Comparison of ENCODE assay signal across 8 mouse cellular contexts in the genomic region with DNA sequence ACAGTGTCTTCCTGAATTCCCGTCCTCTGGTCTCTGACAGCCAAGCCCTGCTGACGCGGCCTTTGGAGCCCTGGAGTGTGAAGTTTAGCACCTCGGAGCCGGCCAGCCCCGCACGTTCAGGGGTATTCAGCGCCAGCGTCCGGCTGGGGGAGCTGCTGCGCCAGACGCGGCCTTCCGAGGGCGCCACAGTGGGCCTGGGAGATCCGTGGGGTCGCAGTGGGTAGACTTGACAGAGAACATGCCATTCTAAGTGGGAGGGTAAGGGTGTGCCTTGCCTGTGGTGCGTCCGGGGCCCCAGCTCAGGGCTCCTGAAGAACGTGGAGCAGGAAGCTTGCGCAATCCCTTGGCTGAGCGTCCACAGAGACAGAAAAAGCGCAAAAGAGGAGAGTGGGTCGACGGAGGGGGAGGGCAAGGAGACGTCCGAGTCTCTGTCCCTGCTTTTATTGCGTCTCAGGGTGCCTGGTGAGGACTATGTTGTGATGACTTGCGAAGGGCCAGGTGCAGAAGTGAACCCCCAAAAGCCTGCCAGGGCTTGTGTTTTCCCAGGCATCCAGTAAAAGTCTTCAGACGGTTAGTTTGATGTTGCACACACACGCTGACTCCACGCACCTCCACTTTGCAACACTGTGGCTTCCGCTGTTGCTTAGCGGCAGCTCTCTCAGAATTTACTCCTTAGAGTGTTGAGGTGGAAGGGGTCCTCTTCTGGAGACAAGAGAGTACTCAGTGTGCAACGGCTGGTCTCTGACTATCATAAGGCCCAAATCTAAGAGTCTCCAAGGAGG. TPM values are rescaled to one million over a fixed set of nuclear protein-coding genes. Genes with fewer than 3 reads are reported as not detected.
A peak's percentile ranks its signal among the peaks of the same experiment; 100 is the strongest.
DNase-seq lines count a peak whose midpoint lies in the region; ATAC-seq and TF ChIP-seq lines count a peak whose summit lies in the region.

No protein-coding gene starts in this region.

- no peak overlapping the region for H3K27ac ChIP-seq in heart, embryonic 12.5 days (ENCODE audit: poor library complexity, severe bottlenecking)
- no peak overlapping the region for H3K27ac ChIP-seq in kidney, postnatal 0 days
- H3K27ac ChIP-seq in testis, adult 2 months (ENCODE audit: control insufficient read depth, insufficient read depth, low read depth, low read length): peak overlapping the region; percentile 4; the same call in 1 of the 2 replicates

- H3K4me2 ChIP-seq in heart, embryonic 12.5 days: peak overlapping the region; percentile 45
- H3K4me2 ChIP-seq in kidney, postnatal 0 days (ENCODE audit: low read length): peak overlapping the region; percentile 24; the same call in 1 of the 2 replicates

- H3K36me3 ChIP-seq in heart, embryonic 12.5 days: peaks cover 2% of the 10 kb centered on the region; the same call in 1 of the 2 replicates
- no peaks in the 10 kb centered on the region for H3K36me3 ChIP-seq in kidney, postnatal 0 days (ENCODE audit: insufficient read depth, low read length)
- H3K36me3 ChIP-seq in testis, adult 2 months (ENCODE audit: control insufficient read depth, insufficient read depth, low read length): no peaks in the 10 kb centered on the region

- peak overlapping the region; percentile 9; the same call in 1 of the 2 replicates for H3K9ac ChIP-seq in heart, embryonic 12.5 days
- H3K9ac ChIP-seq in kidney, postnatal 0 days (ENCODE audit: low read depth, low read length): no peak overlapping the region

- no peak for ATAC-seq in heart, embryonic 12.5 days (ENCODE audit: insufficient number of reproducible peaks, low FRiP score)
- ATAC-seq in kidney, postnatal 0 days (replicated peaks; ENCODE audit: low FRiP score, low read depth): no peak

- H3K4me1 ChIP-seq in heart, embryonic 12.5 days (replicated peaks): peaks cover 69% of the 10 kb centered on the region
- H3K4me1 ChIP-seq in kidney, postnatal 0 days (replicated peaks; ENCODE audit: insufficient read depth, low read length): peaks cover 51% of the 10 kb centered on the region
- H3K4me1 ChIP-seq in testis, adult 2 months (ENCODE audit: control insufficient read depth, insufficient read depth, low read length): peaks cover 64% of the 10 kb centered on the region

- H3K4me3 ChIP-seq in heart, embryonic 12.5 days: peak overlapping the region; percentile 21
- no peak overlapping the region for H3K4me3 ChIP-seq in kidney, postnatal 0 days (replicated peaks; ENCODE audit: low read depth, low read length)
- H3K4me3 ChIP-seq in testis, adult 2 months (ENCODE audit: control insufficient read depth, low read depth, low read length): no peak overlapping the region; the same call in 1 of the 2 replicates

- no peaks in the 10 kb centered on the region for H3K9me3 ChIP-seq in heart, embryonic 12.5 days (replicated peaks)
- no peaks in the 10 kb centered on the region for H3K9me3 ChIP-seq in kidney, postnatal 0 days (replicated peaks; ENCODE audit: low read length)

- H3K27me3 ChIP-seq in heart, embryonic 12.5 days (replicated peaks): peaks cover 46% of the 10 kb centered on the region
- H3K27me3 ChIP-seq in kidney, postnatal 0 days (ENCODE audit: insufficient read depth, low read length): peaks cover 31% of the 10 kb centered on the region
- peaks cover 2% of the 10 kb centered on the region; the same call in 1 of the 2 replicates for H3K27me3 ChIP-seq in testis, adult 2 months (ENCODE audit: control insufficient read depth, insufficient read depth, low read length)

- TF ChIP-seq CTCF in kidney, postnatal 0 days (IDR thresholded peaks at IDR 0.05; ENCODE audit: low read depth): peak; percentile 48
- TF ChIP-seq CTCF in testis, adult 2 months (IDR thresholded peaks at IDR 0.05; ENCODE audit: control insufficient read depth, insufficient read depth, insufficient replicate concordance, low read depth, low read length): no peak

- WGBS in heart, embryonic 12.5 days: 5% methylated on average over 35 of the region's 35 CpGs
- 7% methylated on average over 35 of the region's 35 CpGs for WGBS in kidney, postnatal 0 days

- TF ChIP-seq POLR2A in testis, adult 2 months (IDR thresholded peaks at IDR 0.05; ENCODE audit: control insufficient read depth, low read depth, low read length): no peak

- DNase-seq in right cerebral cortex, postnatal 10 days (ENCODE audit: low spot score in 2 of 2): peak; percentile 43
- no peak for DNase-seq in right cerebral cortex, adult 18-20 months
- DNase-seq in cerebellum, adult 9-11 months: peak; percentile 51
- DNase-seq in kidney, postnatal 0 days (ENCODE audit: low spot score): no peak
- peak; percentile 76 for DNase-seq in lung, postnatal 14 days
- no peak for DNase-seq in frontal cortex, adult 2 months (ENCODE audit: extremely low spot score in 1 of 2, low spot score in 1 of 2)

RNA-seq across cellular contexts. Expression of a gene that starts 1.5 kb away (rescaled TPM):
- 13.2 and 14.9 TPM in 2 replicates for polyA plus RNA-seq in heart, embryonic 12.5 days (2016; fragmentation: Nextera tagmentation; extraction: Ambion mirVana)
- 8.0 and 9.7 TPM in 2 replicates for polyA plus RNA-seq in kidney, postnatal 0 days (2015; fragmentation: Nextera tagmentation; extraction: Ambion mirVana)
- polyA plus RNA-seq in testis, adult 2 months (2012; rRNA removed): 3.3 and 3.8 TPM in 2 replicates
- 45.4 and 46.4 TPM in 2 replicates for polyA plus RNA-seq in frontal cortex, adult 2 months (2012; rRNA removed)

RNA-seq across cellular contexts. Expression of a gene that starts 46.7 kb away (rescaled TPM):
- 7.3 and 8.8 TPM in 2 replicates for polyA plus RNA-seq in heart, embryonic 12.5 days (2016; fragmentation: Nextera tagmentation; extraction: Ambion mirVana)
- 6.1 and 7.7 TPM in 2 replicates for polyA plus RNA-seq in kidney, postnatal 0 days (2015; fragmentation: Nextera tagmentation; extraction: Ambion mirVana)
- 0.53 and 0.79 TPM in 2 replicates for polyA plus RNA-seq in testis, adult 2 months (2012; rRNA removed)
- polyA plus RNA-seq in frontal cortex, adult 2 months (2012; rRNA removed): 6.9 and 7.6 TPM in 2 replicates

Comparison
In these comparisons a context has a peak if more than half of its experiments do, and no peak if none do; other contexts are left out.
1. DNase-seq: peak in right cerebral cortex, postnatal 10 days (2 of 2), cerebellum, adult 9-11 months (single experiment) and lung, postnatal 14 days (single experiment); none in right cerebral cortex, adult 18-20 months (single experiment), kidney, postnatal 0 days (single experiment) and frontal cortex, adult 2 months (0 of 2).